Mouse (Mus musculus) lung, adult 2 months (tissue): ENCODE data around the gene F2rl1.

Source experiments
- CTCF ChIP-seq: fragments of 200-500 bp; IDR thresholded peaks from 2 replicates; pipeline ENCODE4 v1.5.1; 2011; ENCODE audit warnings: mild to moderate bottlenecking, low read length, control low read depth; ENCODE audit not compliant: insufficient read depth
- POLR2A ChIP-seq: fragments of 200-500 bp; IDR thresholded peaks from 2 replicates; pipeline ENCODE4 v1.6.1; 2011; ENCODE audit warnings: low read depth, mild to moderate bottlenecking, control low read depth, low read length, borderline replicate concordance; ENCODE audit errors: extremely low read depth

- no peak for TF ChIP-seq CTCF
- no peak for TF ChIP-seq POLR2A
These were observed 40.4 kb downstream of the F2rl1 start for GRCm38 (mm10) chr13:95484664-95485063.
